Mouse (Mus musculus) layer of hippocampus, adult 2 months (tissue): ENCODE results near the gene Auh. TPM values are rescaled to one million over a fixed set of nuclear protein-coding genes. Genes with fewer than 3 reads are reported as not detected.
A peak's percentile ranks its signal among the peaks of the same experiment; 100 is the strongest.

Experiments
- DNase-seq, 2 experiments: peaks; one replicate each; pipeline ENCODE4 v3.0.0; 2022; ENCODE audit warnings: low spot score in 2 of 2
- H3K27ac ChIP-seq: fragments of 200-600 bp; 2 replicates; pipeline ENCODE4 v1.8.1; 2022
- H3K4me3 ChIP-seq: fragments of 200-600 bp; 2 replicates; pipeline ENCODE4 v1.8.1; 2022; ENCODE audit warnings: mild to moderate bottlenecking
- CTCF ChIP-seq: fragments of 200-600 bp; conservative IDR thresholded peaks from 2 replicates; pipeline ENCODE4 v1.8.1; 2022; ENCODE audit warnings: antibody characterized with exemption, mild to moderate bottlenecking, moderate library complexity
- total RNA-seq, 2 experiments: library from RNA; stranded (reverse); gene quantifications; 2 replicates each; pipeline ENCODE4 v1.2.3; 2021

Gene Auh
- total RNA-seq, 2 experiments from 2014 or later = 107 to 121 TPM

GRCm38 (mm10) chr13:52886779-52887178 lies 42.7 kb downstream of the Auh start:
- no peak for TF ChIP-seq CTCF
- no peak for DNase-seq
- H3K27ac ChIP-seq = no peak overlapping the region
- no peak overlapping the region for H3K4me3 ChIP-seq

- TF ChIP-seq CTCF = no peak
- no peak overlapping the region for H3K4me3 ChIP-seq
- DNase-seq = no peak
- no peak overlapping the region; the same call in 1 of the 2 replicates for H3K27ac ChIP-seq
These were observed 45.5 kb downstream of the Auh start for GRCm38 (mm10) chr13:52883960-52884326.

- TF ChIP-seq CTCF = no peak
- Histone ChIP-seq H3K4me3 (no peak overlapping the region), H3K27ac (peak overlapping the region; percentile 49)
- DNase-seq = no peak
These were observed 46.2 kb downstream of the Auh start for GRCm38 (mm10) chr13:52883084-52883959.

- no peak for DNase-seq
- H3K4me3 ChIP-seq = no peak overlapping the region
- TF ChIP-seq CTCF = no peak
- peak overlapping the region; percentile 73 for H3K27ac ChIP-seq
These were observed 49.1 kb downstream of the Auh start for GRCm38 (mm10) chr13:52880386-52880785.

GRCm38 (mm10) chr13:52879918-52880317 lies 49.6 kb downstream of the Auh start:
- H3K4me3 ChIP-seq = no peak overlapping the region
- peak overlapping the region; percentile 39; the same call in 1 of the 2 replicates for H3K27ac ChIP-seq
- no peak for TF ChIP-seq CTCF
- no peak for DNase-seq

- no peak overlapping the region for H3K27ac ChIP-seq
- H3K4me3 ChIP-seq = no peak overlapping the region
- no peak for DNase-seq
- no peak for TF ChIP-seq CTCF
These were observed 50.2 kb downstream of the Auh start for GRCm38 (mm10) chr13:52879291-52879690.

GRCm38 (mm10) chr13:52878823-52879222 lies 50.7 kb downstream of the Auh start:
- H3K27ac ChIP-seq = no peak overlapping the region
- no peak for DNase-seq
- no peak overlapping the region for H3K4me3 ChIP-seq
- no peak for TF ChIP-seq CTCF

GRCm38 (mm10) chr13:52875541-52876325 lies 53.7 kb downstream of the Auh start:
- no peak for DNase-seq
- H3K27ac ChIP-seq = 0 out of 2 replicates have a peak overlapping the region, but pooled peaks have one; percentile 18
- TF ChIP-seq CTCF = no peak
- H3K4me3 ChIP-seq = no peak overlapping the region

GRCm38 (mm10) chr13:52875089-52875488 lies 54.4 kb downstream of the Auh start:
- H3K4me3 ChIP-seq = no peak overlapping the region
- no peak overlapping the region for H3K27ac ChIP-seq
- TF ChIP-seq CTCF = no peak
- peak in 1 of 2 experiments; percentile 24 for DNase-seq

- no peak for DNase-seq
- no peak for TF ChIP-seq CTCF
- Histone ChIP-seq H3K27ac (no peak overlapping the region), H3K4me3 (no peak overlapping the region)
These were observed 55.1 kb downstream of the Auh start for GRCm38 (mm10) chr13:52874338-52874737.

GRCm38 (mm10) chr13:52873923-52874322 lies 55.6 kb downstream of the Auh start:
- no peak for DNase-seq
- Histone ChIP-seq H3K27ac (no peak overlapping the region), H3K4me3 (no peak overlapping the region)
- TF ChIP-seq CTCF = no peak

- no peak overlapping the region for H3K4me3 ChIP-seq
- DNase-seq = peak; percentile 59 to 71
- peak overlapping the region; percentile 81 for H3K27ac ChIP-seq
- TF ChIP-seq CTCF = no peak
These were observed 63.3 kb downstream of the Auh start for GRCm38 (mm10) chr13:52866005-52866792.

GRCm38 (mm10) chr13:52863436-52863835 lies 66.0 kb downstream of the Auh start:
- Histone ChIP-seq H3K4me3 (no peak overlapping the region), H3K27ac (no peak overlapping the region)
- TF ChIP-seq CTCF = no peak
- no peak for DNase-seq
